Mouse (Mus musculus): ENCODE results near the gene Gpr161. TPM values are rescaled to one million over a fixed set of nuclear protein-coding genes. Genes with fewer than 3 reads are reported as not detected.

Gene Gpr161
- total RNA-seq, 2 experiments from 2014 or later: 6.1 to 7.2 TPM

Other genes starting within 250 kb of the Gpr161 start
- gene Tbx19, start 135.0 kb upstream of the Gpr161 start, total RNA-seq (2021): under 1 TPM; 0.16 to 0.17 TPM
- gene Sft2d2, start 101.4 kb upstream of the Gpr161 start, total RNA-seq (2021): 10 to 100 TPM; 14.0 to 15.0 TPM
- gene Tiprl, start 58.8 kb upstream of the Gpr161 start, total RNA-seq (2021): 10 to 100 TPM; 32.1 to 34.1 TPM
- gene Dcaf6, start 164.7 kb downstream of the Gpr161 start, total RNA-seq (2021): 100 to 1,000 TPM in 1 of 2 experiments, 10 to 100 TPM in 1; 89.2 to 104 TPM
- gene Mpc2, start 164.8 kb downstream of the Gpr161 start, total RNA-seq (2021): 100 to 1,000 TPM; 122 to 136 TPM
- gene Adcy10, start 189.4 kb downstream of the Gpr161 start, total RNA-seq (2021): under 1 TPM; 0.23 to 0.42 TPM